Mouse (Mus musculus) c-Kit-positive CD71-positive TER-119-negative erythroid progenitor cells, embryonic 14.5 days (primary cell): Measurements from ENCODE around the gene Gm14548.
"Not testable (repeated sequence)": the region's sequence is repeated elsewhere in the genome, so short reads cannot be mapped to it uniquely, and the experiment has no call there.

Experiments
- DNase-seq: peaks from one replicate; pipeline ENCODE4 v3.0.0-alpha.2; 2013; ENCODE audit warnings: low read depth

Gene Gm14548

GRCm38 (mm10) chr7:3898036-3898590, at the start of gene Gm14548:
Gene Gm14548, minus strand, starts transcription at chr7:3898120.
- DNase-seq, result not testable (repeated sequence)

- DNase-seq, result no peak
Measured at GRCm38 (mm10) chr7:3946117-3946516, 48.2 kb upstream of the Gm14548 start.

- DNase-seq, result no peak
Measured at GRCm38 (mm10) chr7:3940915-3941314, 43.0 kb upstream of the Gm14548 start.

- no peak for DNase-seq
Measured at GRCm38 (mm10) chr7:3939866-3940525, 42.1 kb upstream of the Gm14548 start.

- not testable (repeated sequence) for DNase-seq
Measured at GRCm38 (mm10) chr7:3935473-3935872, 37.6 kb upstream of the Gm14548 start.

GRCm38 (mm10) chr7:3915387-3915786, 17.5 kb upstream of the Gm14548 start, which contains the start of gene Lilra6:
Gene Lilra6, minus strand, starts transcription at chr7:3915503.
- DNase-seq, result not testable (repeated sequence)

GRCm38 (mm10) chr7:3903704-3904103, 5.8 kb upstream of the Gm14548 start:
- no peak for DNase-seq

- not testable (repeated sequence) for DNase-seq
Measured at GRCm38 (mm10) chr7:3875032-3875431, 22.9 kb downstream of the Gm14548 start.

- not testable (repeated sequence) for DNase-seq
Measured at GRCm38 (mm10) chr7:3844951-3845350, 53.0 kb downstream of the Gm14548 start, which contains the start of gene Pira2. Gene Pira2, minus strand, starts transcription at chr7:3845051.

- DNase-seq, result not testable (repeated sequence)
Measured at GRCm38 (mm10) chr7:3837854-3838253, 60.1 kb downstream of the Gm14548 start.
